22 mouse cellular contexts compared by ENCODE assay signal in the genomic region with DNA sequence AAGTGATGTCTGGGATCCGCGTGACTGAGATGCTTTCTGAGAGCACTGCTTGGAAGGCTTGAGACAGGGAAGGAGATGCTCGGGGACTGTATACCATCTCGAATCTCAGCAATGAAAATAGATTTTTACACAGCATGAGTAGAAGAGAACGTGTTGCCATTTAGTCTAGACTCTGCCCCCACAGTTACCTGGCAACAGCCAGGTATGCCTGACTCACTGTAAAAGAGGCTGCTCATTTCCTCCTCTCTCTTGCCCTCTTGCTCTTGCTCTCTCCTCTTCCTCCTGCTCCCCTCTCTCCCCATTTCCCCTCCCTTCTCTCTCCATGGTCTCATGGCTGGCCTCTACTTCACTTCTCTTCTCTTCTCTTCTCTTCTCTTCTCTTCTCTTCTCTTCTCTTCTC. TPM values are rescaled to one million over a fixed set of nuclear protein-coding genes. Genes with fewer than 3 reads are reported as not detected.
DNase-seq lines count a peak whose midpoint lies in the region; ATAC-seq and TF ChIP-seq lines count a peak whose summit lies in the region.
"Had no signal": no experiment of that assay in that cellular context is flagged by ENCODE, and none has a peak within 500 bp of the region (broad histone marks: within the 10 kb centered on the region; RNA-seq: fewer than 3 reads in every experiment).

No protein-coding gene starts in this region.

- H3K4me2 ChIP-seq in kidney, embryonic 14.5 days (replicated peaks; ENCODE audit: low read depth, low read length): no peak overlapping the region
- no peak overlapping the region for H3K4me2 ChIP-seq in embryonic facial prominence, embryonic 12.5 days (replicated peaks)
- H3K4me2 ChIP-seq in kidney, postnatal 0 days (ENCODE audit: low read length): no peak overlapping the region
- H3K4me2 ChIP-seq: forebrain, embryonic 13.5 days; heart, embryonic 11.5 days; heart, embryonic 15.5 days; hindbrain, embryonic 13.5 days had no signal

- peaks cover 15% of the 10 kb centered on the region for H3K4me1 ChIP-seq in kidney, adult 2 months (ENCODE audit: control insufficient read depth, insufficient read depth, low read length)
- H3K4me1 ChIP-seq in kidney, embryonic 14.5 days (ENCODE audit: control insufficient read depth, insufficient read depth, low read length): peaks cover 26% of the 10 kb centered on the region
- peaks cover 48% of the 10 kb centered on the region for H3K4me1 ChIP-seq in embryonic facial prominence, embryonic 10.5 days
- H3K4me1 ChIP-seq in embryonic facial prominence, embryonic 12.5 days: peaks cover 12% of the 10 kb centered on the region
- peaks cover 2% of the 10 kb centered on the region; the same call in 1 of the 2 replicates for H3K4me1 ChIP-seq in kidney, postnatal 0 days (replicated peaks; ENCODE audit: insufficient read depth, low read length)
- no peaks in the 10 kb centered on the region for H3K4me1 ChIP-seq in midbrain, embryonic 10.5 days
- H3K4me1 ChIP-seq: forebrain, embryonic 13.5 days had no signal

- H3K27ac ChIP-seq in kidney, adult 2 months (ENCODE audit: insufficient read depth, low read depth, low read length): peak overlapping the region; percentile 80
- no peak overlapping the region; the same call in 1 of the 2 replicates for H3K27ac ChIP-seq in kidney, embryonic 14.5 days (ENCODE audit: low read depth, low read length)
- peak overlapping the region; percentile 65 for H3K27ac ChIP-seq in embryonic facial prominence, embryonic 10.5 days (replicated peaks)
- 0 out of 2 replicates have a peak overlapping the region, but pooled peaks have one; percentile 18 for H3K27ac ChIP-seq in embryonic facial prominence, embryonic 12.5 days
- peak overlapping the region; percentile 63; the same call in 1 of the 2 replicates for H3K27ac ChIP-seq in kidney, postnatal 0 days
- H3K27ac ChIP-seq in midbrain, embryonic 10.5 days (replicated peaks): no peak overlapping the region
- H3K27ac ChIP-seq: forebrain, embryonic 13.5 days; heart, adult 2 months; heart, embryonic 15.5 days; hindbrain, embryonic 13.5 days; hindbrain, postnatal 0 days had no signal

- no peaks in the 10 kb centered on the region for H3K27me3 ChIP-seq in kidney, adult 2 months (replicated peaks; ENCODE audit: control insufficient read depth, insufficient read depth, low read length)
- H3K27me3 ChIP-seq in kidney, embryonic 14.5 days (ENCODE audit: control insufficient read depth, insufficient read depth, low read length): no peaks in the 10 kb centered on the region
- H3K27me3 ChIP-seq in embryonic facial prominence, embryonic 10.5 days (replicated peaks; ENCODE audit: low read depth, poor library complexity, severe bottlenecking): no peaks in the 10 kb centered on the region
- no peaks in the 10 kb centered on the region for H3K27me3 ChIP-seq in embryonic facial prominence, embryonic 12.5 days
- no peaks in the 10 kb centered on the region for H3K27me3 ChIP-seq in kidney, postnatal 0 days (ENCODE audit: insufficient read depth, low read length)
- no peaks in the 10 kb centered on the region for H3K27me3 ChIP-seq in midbrain, embryonic 10.5 days (ENCODE audit: low read depth, poor library complexity, severe bottlenecking)
- H3K27me3 ChIP-seq: CH12.LX; forebrain, embryonic 13.5 days; heart, embryonic 15.5 days; hindbrain, embryonic 13.5 days; Patski had no signal

- no peak for TF ChIP-seq POLR2A in kidney, adult 2 months (IDR thresholded peaks at IDR 0.05; ENCODE audit: low read depth, low read length)

- H3K36me3 ChIP-seq in kidney, adult 2 months (ENCODE audit: control insufficient read depth, insufficient read depth, low read length): no peaks in the 10 kb centered on the region
- no peaks in the 10 kb centered on the region for H3K36me3 ChIP-seq in kidney, embryonic 14.5 days (ENCODE audit: control insufficient read depth, insufficient read depth, low read length)
- H3K36me3 ChIP-seq in embryonic facial prominence, embryonic 10.5 days (replicated peaks): no peaks in the 10 kb centered on the region
- no peaks in the 10 kb centered on the region for H3K36me3 ChIP-seq in embryonic facial prominence, embryonic 12.5 days
- H3K36me3 ChIP-seq in kidney, postnatal 0 days (ENCODE audit: insufficient read depth, low read length): no peaks in the 10 kb centered on the region
- H3K36me3 ChIP-seq in midbrain, embryonic 10.5 days: no peaks in the 10 kb centered on the region
- H3K36me3 ChIP-seq: heart, embryonic 15.5 days; hindbrain, embryonic 13.5 days had no signal

- no peak overlapping the region for H3K9ac ChIP-seq in kidney, embryonic 14.5 days (ENCODE audit: low read depth, low read length)
- no peak overlapping the region for H3K9ac ChIP-seq in embryonic facial prominence, embryonic 12.5 days
- H3K9ac ChIP-seq in kidney, postnatal 0 days (ENCODE audit: low read depth, low read length): no peak overlapping the region
- H3K9ac ChIP-seq: forebrain, embryonic 13.5 days; heart, embryonic 15.5 days; hindbrain, embryonic 13.5 days had no signal

- no peak for ATAC-seq in kidney, embryonic 14.5 days (ENCODE audit: low FRiP score, low TSS enrichment)
- no peak for ATAC-seq in embryonic facial prominence, embryonic 12.5 days (ENCODE audit: insufficient number of reproducible peaks, insufficient read depth, low FRiP score, low TSS enrichment)
- ATAC-seq in kidney, postnatal 0 days (replicated peaks; ENCODE audit: low FRiP score, low read depth): 0 out of 2 replicates have a peak, but pooled peaks have one; percentile 7
- ATAC-seq: forebrain, embryonic 13.5 days; hindbrain, postnatal 0 days; Patski had no signal

- 47% methylated on average over 5 of the region's 5 CpGs for WGBS in kidney, adult 2 months
- WGBS in kidney, embryonic 14.5 days: 64% methylated on average over 5 of the region's 5 CpGs
- WGBS in embryonic facial prominence, embryonic 10.5 days: 79% methylated on average over 5 of the region's 5 CpGs
- 76% methylated on average over 5 of the region's 5 CpGs for WGBS in embryonic facial prominence, embryonic 12.5 days
- WGBS in kidney, postnatal 0 days: 59% methylated on average over 5 of the region's 5 CpGs
- WGBS in midbrain, embryonic 10.5 days: 85% methylated on average over 5 of the region's 5 CpGs

- DNase-seq in kidney, adult 2 months: peak; percentile 59
- no peak for DNase-seq in embryonic facial prominence, embryonic 10.5 days (ENCODE audit: low spot score)
- DNase-seq in kidney, postnatal 0 days (ENCODE audit: low spot score): no peak
- no peak for DNase-seq in cerebellum, postnatal 25 days
- DNase-seq in midbrain, embryonic 10.5 days (ENCODE audit: low spot score): no peak
- DNase-seq: adrenal gland, adult 2 months; adrenal gland, postnatal 36 days; cerebellum, adult 2 months; cerebellum, postnatal 10 days; embryo, embryonic 11 days; gastrocnemius, postnatal 14 days; heart, adult 2 months; heart, postnatal 14 days had no signal

- no peaks in the 10 kb centered on the region for H3K9me3 ChIP-seq in kidney, embryonic 14.5 days (ENCODE audit: control insufficient read depth, low read length)
- no peaks in the 10 kb centered on the region for H3K9me3 ChIP-seq in embryonic facial prominence, embryonic 10.5 days
- no peaks in the 10 kb centered on the region for H3K9me3 ChIP-seq in embryonic facial prominence, embryonic 12.5 days
- H3K9me3 ChIP-seq in kidney, postnatal 0 days (replicated peaks; ENCODE audit: low read length): no peaks in the 10 kb centered on the region
- H3K9me3 ChIP-seq in midbrain, embryonic 10.5 days (replicated peaks): no peaks in the 10 kb centered on the region
- H3K9me3 ChIP-seq: forebrain, embryonic 13.5 days; heart, embryonic 15.5 days; hindbrain, embryonic 13.5 days had no signal

- H3K4me3 ChIP-seq in kidney, adult 2 months (ENCODE audit: insufficient read depth, low read depth, low read length): no peak overlapping the region
- H3K4me3 ChIP-seq in kidney, embryonic 14.5 days (ENCODE audit: low read length): no peak overlapping the region
- H3K4me3 ChIP-seq in embryonic facial prominence, embryonic 10.5 days: no peak overlapping the region
- no peak overlapping the region for H3K4me3 ChIP-seq in embryonic facial prominence, embryonic 12.5 days
- H3K4me3 ChIP-seq in kidney, postnatal 0 days (replicated peaks; ENCODE audit: low read depth, low read length): no peak overlapping the region
- no peak overlapping the region for H3K4me3 ChIP-seq in midbrain, embryonic 10.5 days
- H3K4me3 ChIP-seq: forebrain, embryonic 13.5 days; heart, adult 2 months; heart, embryonic 15.5 days; hindbrain, embryonic 13.5 days had no signal

- TF ChIP-seq CTCF in kidney, adult 2 months (conservative IDR thresholded peaks at IDR 0.05; ENCODE audit: insufficient read depth, insufficient read length, low read depth, low read length): no peak
- TF ChIP-seq CTCF in kidney, postnatal 0 days (IDR thresholded peaks at IDR 0.05; ENCODE audit: low read depth): no peak

RNA-seq across cellular contexts. Expression of a gene that starts 20.5 kb away (rescaled TPM):
- polyA plus RNA-seq in kidney, adult 2 months (2012; rRNA removed): 28.7 and 31.2 TPM in 2 replicates
- 19.9 and 42.0 TPM in 2 replicates for polyA plus RNA-seq in kidney, embryonic 14.5 days (2014; fragmentation: Nextera tagmentation; extraction: Ambion mirVana)
- 10.2 and 11.5 TPM in 2 replicates for polyA plus RNA-seq in embryonic facial prominence, embryonic 10.5 days (2016; fragmentation: Nextera tagmentation; extraction: Ambion mirVana)
- polyA plus RNA-seq in embryonic facial prominence, embryonic 12.5 days (2016; fragmentation: Nextera tagmentation; extraction: Ambion mirVana): 13.2 and 15.2 TPM in 2 replicates
- polyA plus RNA-seq in kidney, postnatal 0 days (2015; fragmentation: Nextera tagmentation; extraction: Ambion mirVana): 29.6 and 30.9 TPM in 2 replicates
- polyA plus RNA-seq in midbrain, embryonic 10.5 days (2016; fragmentation: Nextera tagmentation; extraction: Ambion mirVana): 2.6 and 3.2 TPM in 2 replicates

RNA-seq across cellular contexts. Expression of a gene that starts 20.6 kb away (rescaled TPM):
- 53.6 and 100 TPM in 2 replicates for polyA plus RNA-seq in kidney, adult 2 months (2012; rRNA removed)
- polyA plus RNA-seq in kidney, embryonic 14.5 days (2014; fragmentation: Nextera tagmentation; extraction: Ambion mirVana): 19.2 and 31.9 TPM in 2 replicates
- 15.8 and 18.0 TPM in 2 replicates for polyA plus RNA-seq in embryonic facial prominence, embryonic 10.5 days (2016; fragmentation: Nextera tagmentation; extraction: Ambion mirVana)
- polyA plus RNA-seq in embryonic facial prominence, embryonic 12.5 days (2016; fragmentation: Nextera tagmentation; extraction: Ambion mirVana): 22.7 and 23.0 TPM in 2 replicates
- polyA plus RNA-seq in kidney, postnatal 0 days (2015; fragmentation: Nextera tagmentation; extraction: Ambion mirVana): 41.6 and 45.5 TPM in 2 replicates
- 14.4 and 16.3 TPM in 2 replicates for polyA plus RNA-seq in midbrain, embryonic 10.5 days (2016; fragmentation: Nextera tagmentation; extraction: Ambion mirVana)

Comparison
In these comparisons a context has a peak if more than half of its experiments do, and no peak if none do; other contexts are left out.
1. H3K27ac ChIP-seq: peak in kidney, adult 2 months (single experiment), embryonic facial prominence, embryonic 10.5 days (single experiment), embryonic facial prominence, embryonic 12.5 days (single experiment) and kidney, postnatal 0 days (single experiment); none in kidney, embryonic 14.5 days (single experiment) and midbrain, embryonic 10.5 days (single experiment).